Mouse (Mus musculus) intestine, embryonic 16.5 days (tissue): ENCODE results near the gene Gm10961. TPM values are rescaled to one million over a fixed set of nuclear protein-coding genes. Genes with fewer than 3 reads are reported as not detected.

Experiments used
- ATAC-seq: fragments of 200-750 bp; cut with Nextera tagmentation; 2 replicates; pipeline ENCODE4 v1.8.0; 2017; ENCODE audit warnings: moderate TSS enrichment, moderate library complexity
- H3K27ac ChIP-seq: fragments of 300-500 bp; sonication (generic); 2 replicates; pipeline ENCODE4 v1.5.1; 2014; ENCODE audit warnings: mild to moderate bottlenecking, low read length
- H3K27me3 ChIP-seq: fragments of 300-500 bp; sonication (generic); replicated peaks from 2 replicates; pipeline ENCODE4 v1.6.1; 2014; ENCODE audit warnings: low read length, control low read depth, mixed read lengths; ENCODE audit not compliant: control insufficient read depth, insufficient read depth
- H3K36me3 ChIP-seq: fragments of 300-500 bp; sonication (generic); 2 replicates; pipeline ENCODE4 v1.6.1; 2014; ENCODE audit warnings: low read length, control low read depth; ENCODE audit not compliant: control insufficient read depth, insufficient read depth
- H3K4me1 ChIP-seq: fragments of 300-500 bp; sonication (generic); 2 replicates; pipeline ENCODE4 v1.6.1; 2014; ENCODE audit warnings: low read length, control low read depth, mixed read lengths; ENCODE audit not compliant: control insufficient read depth, insufficient read depth
- H3K4me2 ChIP-seq: fragments of 300-500 bp; sonication (generic); 2 replicates; pipeline ENCODE4 v1.6.1; 2014; ENCODE audit warnings: low read depth, low read length, control low read depth
- H3K4me3 ChIP-seq: fragments of 300-500 bp; sonication (generic); 2 replicates; pipeline ENCODE4 v1.5.1; 2014; ENCODE audit warnings: mild to moderate bottlenecking, low read length
- H3K9ac ChIP-seq: fragments of 300-500 bp; sonication (generic); 2 replicates; pipeline ENCODE4 v1.6.1; 2014; ENCODE audit warnings: low read depth, low read length
- H3K9me3 ChIP-seq: fragments of 300-500 bp; sonication (generic); 2 replicates; pipeline ENCODE4 v1.6.1; 2016; ENCODE audit warnings: low read length, control low read depth; ENCODE audit not compliant: control insufficient read depth
- WGBS: fragments of 180-500 bp; shearing (Covaris S2); extraction: QIAGEN DNeasy Blood & Tissue Kit; methylation state at CpG from one replicate; pipeline ENCODE4 v1.1.7; 2014; 5-methylcytosine and 5-hydroxymethylcytosine counted together
- polyA plus RNA-seq: library from polyadenylated mRNA; unstranded; fragments of >200 nt; fragmentation: Nextera tagmentation; extraction: Ambion mirVana; gene quantifications from 2 replicates; pipeline ENCODE4 v1.2.1, GENCODE M21; 2015

Gene Gm10961
- polyA plus RNA-seq, 1 experiment from 2014 or later, result not detected

DNA sequence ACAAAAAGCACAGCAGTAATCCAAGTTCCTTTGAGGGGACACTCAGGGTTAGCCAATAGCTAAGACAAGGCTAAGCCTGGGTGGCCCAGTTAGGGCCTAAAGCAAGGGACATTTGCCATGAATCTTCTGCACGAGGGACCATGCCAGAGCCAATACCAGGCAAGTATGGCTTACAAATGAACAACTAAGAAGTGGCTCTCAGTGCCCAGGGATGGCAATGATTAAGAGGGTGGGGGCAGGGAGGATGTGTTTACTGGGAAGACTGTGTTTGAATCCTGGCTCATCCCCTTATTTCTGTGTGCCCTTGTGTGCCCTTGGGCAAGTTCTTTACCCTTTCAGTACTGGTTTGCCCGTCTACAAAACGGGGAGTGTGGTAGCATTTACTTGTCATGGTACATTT lies 21.7 kb upstream of the Gm10961 start:
- H3K9ac ChIP-seq, result no peak overlapping the region
- H3K4me3 ChIP-seq, result no peak overlapping the region
- 64% methylated on average over 3 of the region's 3 CpGs for WGBS
- H3K27me3 ChIP-seq, result no peaks in the 10 kb centered on the region
- H3K9me3 ChIP-seq, result no peaks in the 10 kb centered on the region
- H3K27ac ChIP-seq, result no peak overlapping the region
- H3K36me3 ChIP-seq, result 0 out of 2 replicates have a peak, but pooled peaks cover 10% of the 10 kb centered on the region
- no peak overlapping the region for H3K4me2 ChIP-seq
- no peaks in the 10 kb centered on the region for H3K4me1 ChIP-seq
- no peak for ATAC-seq

- WGBS, result 75% methylated on average over 4 of the region's 4 CpGs
- H3K4me2 ChIP-seq, result no peak overlapping the region
- no peaks in the 10 kb centered on the region for H3K9me3 ChIP-seq
- no peak overlapping the region for H3K9ac ChIP-seq
- H3K4me1 ChIP-seq, result no peaks in the 10 kb centered on the region
- no peaks in the 10 kb centered on the region for H3K27me3 ChIP-seq
- H3K27ac ChIP-seq, result no peak overlapping the region
- H3K4me3 ChIP-seq, result no peak overlapping the region
- H3K36me3 ChIP-seq, result peaks cover 20% of the 10 kb centered on the region; the same call in 1 of the 2 replicates
- no peak for ATAC-seq
Measured at GRCm38 (mm10) chr3:107611394-107611793, 19.7 kb upstream of the Gm10961 start.

- H3K27ac ChIP-seq, result no peak overlapping the region
- H3K4me3 ChIP-seq, result no peak overlapping the region
- H3K36me3 ChIP-seq, result peaks cover 26% of the 10 kb centered on the region
- 90% methylated on average over 11 of the region's 11 CpGs for WGBS
- H3K4me2 ChIP-seq, result no peak overlapping the region
- no peaks in the 10 kb centered on the region for H3K4me1 ChIP-seq
- no peak for ATAC-seq
- H3K9me3 ChIP-seq, result no peaks in the 10 kb centered on the region
- no peaks in the 10 kb centered on the region for H3K27me3 ChIP-seq
- no peak overlapping the region for H3K9ac ChIP-seq
Measured at GRCm38 (mm10) chr3:107612902-107613525, 18.1 kb upstream of the Gm10961 start.

DNA sequence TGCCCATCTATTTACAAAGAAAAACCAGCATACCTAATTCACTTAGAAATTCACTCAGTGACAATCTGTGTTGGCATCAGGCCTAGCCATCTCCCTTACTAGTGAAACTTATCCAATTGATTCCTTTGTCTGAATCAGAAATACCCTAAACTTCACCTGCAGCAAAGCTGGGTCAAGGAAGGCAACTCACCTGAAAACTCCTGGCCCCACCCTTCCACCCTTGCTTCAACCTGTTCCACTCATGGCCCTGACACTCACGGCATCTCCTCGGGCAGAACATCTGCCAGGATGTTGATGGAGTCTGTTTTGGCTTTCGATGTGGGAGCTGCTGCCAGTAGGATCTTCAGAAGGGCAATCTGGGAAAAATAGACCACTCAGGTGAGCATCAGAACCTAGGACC lies 13.3 kb upstream of the Gm10961 start:
- WGBS, result 93% methylated on average over 3 of the region's 3 CpGs
- H3K36me3 ChIP-seq, result peaks cover 32% of the 10 kb centered on the region
- no peak for ATAC-seq

DNA sequence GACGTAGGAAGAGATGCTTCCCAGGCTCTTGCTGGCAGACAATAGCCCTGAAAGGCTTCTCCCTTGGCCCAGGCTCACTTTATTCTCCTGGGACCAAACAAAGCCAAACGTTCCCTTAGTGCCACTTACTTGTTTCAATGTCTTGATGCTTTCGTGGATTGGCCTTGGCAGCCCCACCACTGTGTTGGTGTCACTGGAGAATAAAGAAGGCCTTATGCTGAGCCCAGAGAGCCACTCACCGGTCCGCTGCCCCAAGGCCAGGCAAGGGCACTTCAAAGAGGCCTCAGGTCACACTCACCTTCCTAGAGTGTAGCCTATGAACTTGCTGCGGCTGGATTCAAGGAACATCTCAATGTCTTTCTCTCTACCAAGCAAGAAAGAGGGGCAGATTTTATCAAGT lies 11.2 kb upstream of the Gm10961 start:
- H3K27me3 ChIP-seq, result no peaks in the 10 kb centered on the region
- WGBS, result 86% methylated on average over 6 of the region's 6 CpGs
- no peak for ATAC-seq
- no peak overlapping the region for H3K9ac ChIP-seq
- H3K4me2 ChIP-seq, result no peak overlapping the region
- H3K36me3 ChIP-seq, result peaks cover 30% of the 10 kb centered on the region
- no peak overlapping the region for H3K4me3 ChIP-seq
- H3K4me1 ChIP-seq, result no peaks in the 10 kb centered on the region
- no peak overlapping the region for H3K27ac ChIP-seq
- no peaks in the 10 kb centered on the region for H3K9me3 ChIP-seq

More for the DNA sequence above, 13.3 kb upstream of the Gm10961 start:
- Histone ChIP-seq H3K4me3 (no peak overlapping the region), H3K4me1 (no peaks in the 10 kb centered on the region), H3K4me2 (no peak overlapping the region), H3K9ac (no peak overlapping the region), H3K9me3 (no peaks in the 10 kb centered on the region), H3K27ac (no peak overlapping the region), H3K27me3 (no peaks in the 10 kb centered on the region)

DNA sequence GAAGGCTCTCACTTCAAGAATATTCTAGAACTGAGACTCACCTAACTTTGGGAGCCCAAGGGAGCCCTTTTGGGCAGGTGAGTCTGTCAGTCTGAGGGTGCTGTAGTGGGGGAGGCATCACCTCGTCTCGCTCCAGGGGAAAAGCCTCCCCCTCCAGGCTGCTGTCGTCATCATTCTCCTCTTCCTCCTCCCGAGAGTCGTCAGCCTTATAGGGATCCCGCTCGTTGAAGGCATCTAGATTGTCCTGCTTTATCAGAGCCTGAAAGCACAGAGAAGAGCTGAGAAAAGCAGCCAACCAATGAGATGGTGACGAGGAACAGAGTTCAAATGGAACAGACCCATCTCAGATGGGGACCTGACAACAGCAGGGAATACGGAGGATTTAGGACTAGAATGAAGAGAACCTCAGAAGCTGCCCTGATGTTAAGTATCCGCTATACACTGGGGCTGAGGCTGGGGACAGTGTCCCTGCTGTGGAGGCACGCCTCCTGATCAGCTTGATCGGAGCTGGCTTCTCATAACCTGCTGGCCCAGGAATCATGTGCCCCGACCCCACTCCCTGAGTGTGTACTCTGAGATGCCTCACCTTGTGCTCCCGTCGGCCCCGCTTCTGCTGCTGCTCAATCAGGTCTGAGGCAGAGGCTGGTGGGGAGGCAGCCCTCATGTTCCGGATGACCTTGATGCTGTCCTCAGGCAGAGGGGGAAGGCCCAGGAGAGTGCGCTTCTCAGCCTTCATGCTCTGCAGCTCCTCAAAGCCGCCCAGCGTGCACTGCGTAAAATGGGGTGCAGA lies 9.6 kb upstream of the Gm10961 start:
- no peaks in the 10 kb centered on the region for H3K27me3 ChIP-seq
- 92% methylated on average over 21 of the region's 21 CpGs for WGBS
- H3K9me3 ChIP-seq, result no peaks in the 10 kb centered on the region
- no peak overlapping the region for H3K27ac ChIP-seq
- no peak overlapping the region for H3K4me2 ChIP-seq
- H3K36me3 ChIP-seq, result peaks cover 24% of the 10 kb centered on the region
- ATAC-seq, result no peak
- H3K4me3 ChIP-seq, result no peak overlapping the region
- H3K9ac ChIP-seq, result no peak overlapping the region
- H3K4me1 ChIP-seq, result no peaks in the 10 kb centered on the region

DNA sequence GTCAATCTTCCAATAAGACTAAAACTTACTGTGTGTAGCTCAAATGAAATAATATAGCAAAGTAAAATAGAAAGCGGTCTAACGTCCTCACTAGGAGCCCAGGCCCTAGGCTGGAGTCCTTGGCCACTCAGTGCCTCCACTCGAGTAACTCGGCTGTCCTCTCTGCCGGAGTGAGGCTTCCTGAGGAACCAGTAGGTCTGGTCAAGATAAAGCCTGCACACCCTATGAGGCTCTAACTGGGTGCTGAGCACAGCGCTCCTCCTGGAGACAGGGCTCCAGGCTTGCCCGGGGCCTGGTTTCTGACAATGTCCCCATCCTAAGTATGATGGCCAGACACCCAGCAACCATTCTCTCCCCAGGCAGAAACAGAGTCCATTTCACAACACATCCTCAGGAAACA lies 8.6 kb upstream of the Gm10961 start:
- no peaks in the 10 kb centered on the region for H3K27me3 ChIP-seq
- H3K4me3 ChIP-seq, result no peak overlapping the region
- H3K4me2 ChIP-seq, result no peak overlapping the region
- peaks cover 27% of the 10 kb centered on the region for H3K36me3 ChIP-seq
- no peak overlapping the region for H3K9ac ChIP-seq
- ATAC-seq, result no peak
- no peak overlapping the region for H3K27ac ChIP-seq
- no peaks in the 10 kb centered on the region for H3K9me3 ChIP-seq
- no peaks in the 10 kb centered on the region for H3K4me1 ChIP-seq
- 96% methylated on average over 7 of the region's 7 CpGs for WGBS

- Histone ChIP-seq H3K27ac (no peak overlapping the region), H3K9ac (no peak overlapping the region), H3K9me3 (no peaks in the 10 kb centered on the region), H3K4me3 (no peak overlapping the region), H3K27me3 (no peaks in the 10 kb centered on the region), H3K36me3 (peaks cover 20% of the 10 kb centered on the region), H3K4me1 (no peaks in the 10 kb centered on the region), H3K4me2 (no peak overlapping the region)
- 96% methylated on average over 8 of the region's 8 CpGs for WGBS
- no peak for ATAC-seq
Measured at GRCm38 (mm10) chr3:107624424-107624823, 6.7 kb upstream of the Gm10961 start.

DNA sequence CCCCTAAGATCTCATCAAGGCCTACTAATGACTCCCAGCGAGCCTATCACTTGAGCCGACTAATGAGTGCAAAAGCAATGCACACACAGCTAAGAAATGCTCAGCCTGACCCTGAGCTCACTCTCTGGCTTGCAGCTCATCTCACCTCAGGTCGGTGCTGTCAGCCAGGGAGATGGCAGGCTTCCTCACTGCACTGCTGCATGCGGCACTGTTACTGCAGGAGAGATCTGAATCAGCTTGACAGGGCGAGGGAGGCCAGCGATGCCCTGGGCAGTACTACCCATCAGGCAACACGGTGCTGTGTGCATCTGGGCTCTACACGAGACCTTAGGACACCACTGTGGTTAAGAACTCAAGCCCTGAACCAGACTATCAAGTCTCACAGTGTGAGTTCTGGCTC lies 5.6 kb upstream of the Gm10961 start:
- WGBS, result 88% methylated on average over 8 of the region's 8 CpGs
- H3K27ac ChIP-seq, result no peak overlapping the region
- no peaks in the 10 kb centered on the region for H3K27me3 ChIP-seq
- no peak overlapping the region for H3K4me3 ChIP-seq
- no peak for ATAC-seq
- H3K9ac ChIP-seq, result no peak overlapping the region
- no peak overlapping the region for H3K4me2 ChIP-seq
- H3K9me3 ChIP-seq, result no peaks in the 10 kb centered on the region
- peaks cover 14% of the 10 kb centered on the region; the same call in 1 of the 2 replicates for H3K36me3 ChIP-seq
- 0 out of 2 replicates have a peak, but pooled peaks cover 6% of the 10 kb centered on the region for H3K4me1 ChIP-seq
